Mouse (Mus musculus) cerebellum, adult (tissue): ENCODE data around the gene Cdiptos.

Experiments used
- ATAC-seq: cut with Nextera tagmentation; 2 replicates; pipeline ENCODE4 v1.9.2; 2017; ENCODE audit warnings: mild to moderate bottlenecking, moderate library complexity, mixed read lengths; ENCODE audit not compliant: insufficient number of reproducible peaks, low FRiP score, low TSS enrichment

Cdiptos gene

GRCm38 (mm10) chr7:127014993-127015392 is 39.1 kb upstream of the Cdiptos start:
- ATAC-seq = no peak

- no peak for ATAC-seq
Measured at GRCm38 (mm10) chr7:127014320-127014719, 38.4 kb upstream of the Cdiptos start, which contains the start of gene Mvp. Mvp (minus strand) TSS chr7:127014621.

- no peak for ATAC-seq
Measured at GRCm38 (mm10) chr7:127013385-127013784, 37.5 kb upstream of the Cdiptos start.

- no peak for ATAC-seq
Measured at GRCm38 (mm10) chr7:127012845-127013244, 36.9 kb upstream of the Cdiptos start.

GRCm38 (mm10) chr7:127012374-127012773 is 36.5 kb upstream of the Cdiptos start:
- ATAC-seq = no peak

- no peak for ATAC-seq
Measured at GRCm38 (mm10) chr7:127011717-127012116, 35.8 kb upstream of the Cdiptos start.

GRCm38 (mm10) chr7:127011051-127011450 is 35.2 kb upstream of the Cdiptos start:
- ATAC-seq = no peak

- peak; percentile 16; the same call in 1 of the 2 replicates for ATAC-seq
Measured at GRCm38 (mm10) chr7:127009307-127010085, 33.6 kb upstream of the Cdiptos start.

- peak; percentile 87 for ATAC-seq
Measured at GRCm38 (mm10) chr7:127008239-127009019, 32.5 kb upstream of the Cdiptos start.

GRCm38 (mm10) chr7:127007313-127008024 is 31.6 kb upstream of the Cdiptos start:
- no peak for ATAC-seq

GRCm38 (mm10) chr7:127004122-127004875 is 28.4 kb upstream of the Cdiptos start:
- no peak for ATAC-seq

- ATAC-seq = no peak
Measured at GRCm38 (mm10) chr7:127003620-127004019, 27.7 kb upstream of the Cdiptos start.

- no peak for ATAC-seq
Measured at GRCm38 (mm10) chr7:126999568-126999967, 23.7 kb upstream of the Cdiptos start.

GRCm38 (mm10) chr7:126996449-126996848 is 20.6 kb upstream of the Cdiptos start:
- ATAC-seq = no peak

GRCm38 (mm10) chr7:126988816-126989215 is 12.9 kb upstream of the Cdiptos start:
- no peak for ATAC-seq

- peak; percentile 81 for ATAC-seq
Measured at GRCm38 (mm10) chr7:126986319-126986718, 10.4 kb upstream of the Cdiptos start.

GRCm38 (mm10) chr7:126984667-126985444 is 9.0 kb upstream of the Cdiptos start:
- no peak for ATAC-seq

GRCm38 (mm10) chr7:126983113-126983512 is 7.2 kb upstream of the Cdiptos start:
- ATAC-seq = no peak

- no peak for ATAC-seq
Measured at GRCm38 (mm10) chr7:126982054-126982453, 6.2 kb upstream of the Cdiptos start.
